Mouse (Mus musculus): Measurements from ENCODE around the gene Smurf2. TPM values are rescaled to one million over a fixed set of nuclear protein-coding genes. Genes with fewer than 3 reads are reported as not detected.
"Not testable (repeated sequence)": the region's sequence is repeated elsewhere in the genome, so short reads cannot be mapped to it uniquely, and the experiment has no call there.

The Smurf2 gene
- polyA plus RNA-seq, 2 experiments from 2014 or later: 16.4 to 18.0 TPM

DNA sequence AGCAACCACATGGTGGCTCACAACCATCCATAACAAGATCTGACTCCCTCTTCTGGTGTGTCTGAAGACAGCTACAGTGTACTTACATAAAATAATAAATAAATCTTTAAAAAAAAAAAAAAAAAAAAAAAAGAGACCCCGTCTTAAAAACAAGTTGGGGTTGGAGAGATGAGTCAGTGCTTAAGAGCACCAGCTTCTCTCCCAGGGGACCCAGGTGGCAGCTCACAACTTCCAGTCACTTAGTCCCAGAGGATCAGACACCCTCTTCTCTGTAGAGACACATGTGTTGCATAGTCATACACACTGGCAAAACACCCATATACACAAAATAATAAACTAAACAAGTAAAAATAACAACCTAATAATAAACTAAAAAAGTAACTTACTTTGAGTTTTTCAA, 113.1 kb downstream of the Smurf2 start:
- not testable (repeated sequence) for ATAC-seq

DNA sequence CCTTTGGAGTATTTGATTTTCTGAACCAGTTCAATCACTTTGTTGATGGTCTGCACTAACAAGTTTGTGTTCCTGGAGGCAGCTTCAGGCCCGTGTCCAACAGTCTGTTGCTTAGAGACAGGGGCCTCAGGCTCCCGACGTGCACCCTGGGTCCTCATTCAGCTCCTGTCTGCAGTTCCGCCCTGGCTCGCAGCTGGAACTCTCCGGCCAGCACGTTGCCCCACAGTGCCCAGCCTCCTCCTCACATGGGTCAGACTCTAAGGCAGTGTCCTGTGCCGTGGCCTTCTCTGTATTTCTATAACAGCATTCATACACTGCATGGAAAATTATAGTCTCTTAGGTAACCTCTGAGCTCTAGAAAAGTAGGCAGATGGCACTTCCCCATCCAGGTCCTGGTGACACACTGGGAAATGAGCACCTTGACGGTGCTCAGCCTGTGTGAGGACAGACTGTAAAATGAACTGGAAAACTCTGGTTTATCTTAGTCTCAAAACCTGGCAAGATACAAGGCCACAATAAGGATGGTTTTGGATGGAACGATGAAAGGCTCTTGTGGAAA, 118.4 kb downstream of the Smurf2 start:
- ATAC-seq: no peak

DNA sequence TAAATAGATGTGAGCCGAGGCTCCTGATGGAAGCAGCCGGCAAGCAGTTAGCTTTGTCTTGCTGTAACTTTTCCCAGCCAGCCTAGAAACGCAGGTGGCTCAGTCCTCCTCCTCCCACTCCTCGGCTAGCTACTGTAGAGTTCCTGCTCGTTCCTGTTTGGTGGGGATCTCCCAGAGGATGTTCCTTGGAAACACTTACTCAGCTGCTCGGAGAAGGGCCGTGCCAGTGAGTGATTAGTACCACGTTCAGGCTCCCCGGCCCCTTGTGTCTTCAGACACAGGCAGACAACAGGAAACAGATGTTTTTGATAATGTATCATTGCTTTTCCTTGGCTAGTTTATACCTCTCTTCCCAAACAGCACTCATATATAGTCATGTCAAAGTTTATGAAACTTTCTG, 124.8 kb downstream of the Smurf2 start:
- no peak for ATAC-seq

DNA sequence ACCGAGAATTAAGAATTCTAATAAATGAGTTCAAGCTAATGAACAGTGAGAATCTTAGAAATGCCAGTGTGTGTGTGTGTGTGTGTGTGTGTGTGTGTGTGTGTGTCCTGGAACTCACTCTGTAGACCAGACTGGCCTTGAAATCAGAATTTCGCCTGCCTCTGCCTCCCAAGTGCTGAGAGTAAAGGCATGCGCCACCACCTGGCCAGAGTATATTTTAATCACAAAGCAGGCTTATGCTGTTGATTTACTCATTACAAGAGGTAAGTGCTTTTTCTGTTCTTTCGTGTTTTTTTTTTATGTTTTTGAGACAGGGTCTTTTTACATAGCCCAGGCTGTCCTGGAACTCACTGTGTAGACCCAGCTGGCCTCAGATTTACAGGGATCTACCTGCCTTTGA, 126.7 kb downstream of the Smurf2 start:
- no peak for ATAC-seq

DNA sequence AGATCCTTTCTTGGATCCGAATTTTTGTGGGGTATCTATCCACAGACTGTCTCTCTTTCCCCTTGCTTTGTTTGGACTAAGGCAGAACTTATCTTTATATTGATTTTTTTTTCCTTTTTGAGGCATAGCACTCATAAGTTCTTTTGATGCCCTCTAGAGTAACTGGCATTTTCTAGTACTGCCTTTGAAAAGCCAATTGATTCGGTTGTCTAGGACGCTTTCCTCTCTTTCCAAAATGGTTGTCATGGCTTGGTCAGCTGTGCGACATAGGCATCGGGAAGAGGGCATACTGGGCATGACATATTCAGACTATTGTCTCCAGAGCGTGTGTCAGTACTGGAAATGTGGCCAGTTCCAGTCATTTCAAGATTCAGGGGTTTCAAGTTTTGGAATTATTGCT, 130.9 kb downstream of the Smurf2 start:
- ATAC-seq: no peak

DNA sequence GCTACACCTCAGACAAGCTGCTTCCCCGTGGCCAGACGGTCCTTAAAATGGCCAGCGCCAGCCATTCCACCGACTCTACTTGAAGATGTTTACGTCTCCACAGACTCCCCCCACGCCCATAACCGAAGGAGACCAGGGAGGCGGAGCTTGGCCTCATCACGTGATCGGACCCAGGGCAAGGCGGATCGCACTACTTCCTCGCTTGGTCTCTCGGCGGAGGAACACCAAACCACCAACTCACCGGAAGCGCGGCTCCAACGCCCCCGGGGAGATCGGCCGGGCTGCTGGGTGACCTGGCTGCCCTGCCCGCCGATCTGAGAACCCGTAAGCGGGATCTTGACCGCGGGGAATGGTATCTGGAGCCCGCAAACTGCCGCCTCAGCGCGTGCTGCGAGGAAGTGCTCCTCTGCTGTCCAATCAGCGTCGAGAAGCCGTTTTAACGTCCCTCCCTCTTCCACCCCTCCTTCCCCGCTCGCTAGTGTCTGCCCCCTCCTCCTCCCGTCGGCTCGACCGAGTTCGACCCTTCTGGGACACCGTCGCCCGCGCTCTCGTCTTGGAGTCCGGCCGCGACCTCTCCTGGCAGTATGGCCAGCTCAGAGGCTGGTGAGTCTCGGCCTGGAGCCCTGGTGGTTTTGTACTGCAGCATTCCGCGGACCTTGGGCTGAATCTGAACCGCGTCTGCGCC, 131.6 kb downstream of the Smurf2 start, which contains the start of the genes Ddx5 and Cep95:
Ddx5 (minus strand) TSS at position 411 of the 685 bp plus-strand sequence.
Cep95 (plus strand) TSS at position 478 of the 685 bp plus-strand sequence.
- peak; percentile 58 for ATAC-seq

DNA sequence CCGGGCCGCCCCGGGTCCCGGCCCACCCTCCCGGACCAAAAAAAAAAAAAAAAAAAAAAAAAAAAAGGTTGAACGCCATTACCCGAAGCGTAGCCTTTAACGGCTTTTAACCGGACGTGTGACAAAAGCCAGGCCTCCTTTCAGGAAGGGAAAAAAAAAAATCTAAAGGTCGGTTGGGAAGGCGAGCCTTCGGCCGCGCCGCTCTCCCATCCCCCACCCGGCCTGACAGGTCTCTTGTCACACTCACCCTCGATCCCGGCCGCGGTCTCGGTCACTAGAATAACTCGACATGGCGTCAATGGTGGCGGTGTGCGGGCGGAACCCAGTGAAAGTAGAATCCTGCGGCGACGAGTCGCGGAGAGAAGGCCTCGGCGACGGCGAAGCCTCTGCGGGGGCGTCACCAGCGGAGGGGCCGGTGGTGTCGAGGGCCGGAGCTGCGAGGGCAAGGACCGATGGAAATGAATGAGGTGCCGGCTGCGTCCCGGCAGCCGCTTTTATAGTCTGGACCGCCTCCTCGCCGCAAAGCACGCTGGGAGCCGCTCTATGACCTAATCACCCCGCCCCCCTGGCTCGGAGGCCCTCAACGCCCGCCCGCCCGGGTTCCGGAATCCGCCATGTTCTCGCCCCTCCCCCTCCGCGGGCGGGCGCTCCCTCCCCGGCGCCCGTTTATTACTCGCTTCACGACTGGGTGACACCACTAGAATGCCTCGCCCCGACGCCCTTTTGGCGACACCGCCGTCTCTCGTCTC, 132.3 kb downstream of the Smurf2 start:
- ATAC-seq: peak; percentile 38

DNA sequence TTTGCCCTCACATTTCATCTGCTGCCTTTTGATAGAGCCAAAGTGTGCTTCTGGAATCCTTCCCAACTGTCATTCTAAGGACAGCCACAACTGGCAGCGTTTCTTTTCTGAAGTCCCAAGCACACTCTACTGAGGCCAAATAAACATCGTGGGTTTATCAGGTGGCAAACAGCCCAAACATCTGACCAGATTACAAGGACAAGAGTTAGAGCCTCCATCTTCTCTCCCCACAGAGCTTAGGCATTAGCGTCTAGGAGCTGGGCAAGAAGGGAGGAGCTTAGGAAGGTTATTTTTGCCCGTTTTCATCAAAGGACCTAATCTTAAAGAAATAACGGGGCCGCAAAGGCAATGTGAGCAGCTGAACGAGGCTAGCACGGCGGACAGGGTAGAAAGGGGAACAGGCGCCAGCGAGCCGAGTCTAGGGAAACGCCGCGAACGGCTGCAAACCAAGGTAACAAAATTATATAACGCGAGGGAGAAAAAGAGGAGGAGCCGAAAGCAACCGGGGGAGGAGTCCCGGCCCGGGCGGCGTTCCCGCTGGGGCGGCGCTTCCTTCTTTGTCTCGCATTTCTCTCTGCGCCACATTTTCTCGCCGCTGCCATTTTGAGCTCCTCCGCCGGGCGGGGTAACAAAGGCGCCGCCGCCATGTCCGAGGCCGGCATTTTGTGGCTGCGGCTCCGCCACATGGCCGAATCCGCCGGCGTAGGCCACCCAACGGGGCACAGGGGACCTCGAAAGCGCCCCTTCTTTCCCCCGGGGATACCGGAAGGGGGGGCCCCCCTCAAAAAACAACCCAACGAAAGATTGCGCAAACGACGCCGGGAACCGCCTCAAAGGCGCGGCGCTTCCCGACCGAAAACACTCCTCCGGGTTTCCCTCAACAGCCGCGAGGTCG, 133.1 kb downstream of the Smurf2 start:
- ATAC-seq: peak; percentile 21

DNA sequence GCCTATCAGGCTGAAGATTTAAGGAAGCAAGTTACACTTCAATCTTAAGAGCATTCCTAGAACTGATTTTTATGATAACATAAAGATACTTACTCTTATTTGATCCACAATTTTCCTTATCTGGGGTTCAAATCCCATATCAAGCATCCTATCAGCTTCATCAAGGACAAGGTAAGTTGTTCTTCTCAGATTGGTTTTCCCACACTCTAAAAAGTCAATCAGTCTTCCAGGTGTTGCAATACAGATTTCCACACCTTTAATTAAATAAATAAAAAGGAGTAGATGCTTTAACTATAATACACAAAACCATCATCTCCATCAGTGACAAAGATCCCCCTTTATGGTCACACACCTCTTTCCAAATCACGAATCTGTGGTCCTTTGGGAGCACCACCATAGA, 135.5 kb downstream of the Smurf2 start:
- ATAC-seq: no peak

DNA sequence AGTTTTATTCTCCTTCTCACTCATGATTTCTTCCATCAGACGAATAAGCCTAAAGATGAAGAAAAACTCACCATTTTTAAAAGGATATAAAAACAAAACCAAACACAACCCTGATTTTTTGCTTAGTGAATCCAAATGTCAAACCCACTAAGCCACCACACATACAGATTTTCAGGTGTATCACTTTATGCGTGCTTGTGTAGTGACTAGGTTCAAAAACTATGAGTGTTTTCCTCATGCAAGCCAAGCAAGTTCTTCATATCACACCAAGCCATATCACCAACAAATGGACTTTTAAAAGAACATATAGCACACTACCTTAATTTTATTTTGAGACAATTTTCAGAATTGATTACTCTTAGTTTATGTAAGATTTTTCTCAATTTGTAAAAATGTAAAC, 136.0 kb downstream of the Smurf2 start:
- ATAC-seq: no peak

DNA sequence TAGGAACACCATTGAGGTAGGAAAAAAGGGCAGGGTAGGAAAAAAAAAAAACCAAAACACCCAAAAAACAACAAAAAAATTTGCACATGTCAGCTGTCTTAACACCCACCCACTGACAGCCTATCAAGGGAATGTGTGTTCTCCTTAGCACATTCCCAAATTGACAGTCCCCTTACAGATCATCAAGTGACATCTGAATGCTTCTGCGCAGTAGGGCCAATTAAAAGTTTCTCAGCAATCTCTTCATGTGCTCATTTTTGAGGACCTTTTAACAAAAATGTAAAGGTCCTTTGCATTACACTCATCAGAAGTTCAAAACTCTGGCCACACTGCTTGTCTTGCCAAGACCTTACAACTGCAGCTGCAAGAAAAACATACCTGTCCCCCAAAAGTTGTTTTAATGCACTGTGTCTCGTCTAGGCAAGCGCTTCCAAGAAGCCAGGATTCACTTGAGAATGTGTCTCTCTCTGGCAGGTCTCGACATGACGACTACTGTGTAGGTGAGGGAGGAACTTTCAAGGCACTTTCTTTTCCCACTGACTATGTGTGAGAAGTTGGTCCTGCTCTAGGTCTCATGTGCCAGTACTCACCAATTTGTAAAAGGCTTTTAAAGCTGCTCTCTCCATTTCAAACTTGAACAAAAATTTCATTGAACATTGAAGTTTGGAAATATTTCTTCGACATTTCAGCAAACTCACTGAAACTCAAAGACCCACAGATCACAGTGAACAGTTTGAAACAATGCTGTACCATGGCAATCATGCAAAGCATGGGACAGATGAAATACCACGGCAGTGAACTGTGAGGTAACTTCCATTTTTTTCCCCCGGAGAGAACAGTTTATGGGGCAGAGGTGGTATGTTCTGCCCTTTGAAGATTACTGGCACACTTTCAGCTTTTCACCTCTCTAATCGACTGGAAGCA, 137.4 kb downstream of the Smurf2 start:
- no peak for ATAC-seq

DNA sequence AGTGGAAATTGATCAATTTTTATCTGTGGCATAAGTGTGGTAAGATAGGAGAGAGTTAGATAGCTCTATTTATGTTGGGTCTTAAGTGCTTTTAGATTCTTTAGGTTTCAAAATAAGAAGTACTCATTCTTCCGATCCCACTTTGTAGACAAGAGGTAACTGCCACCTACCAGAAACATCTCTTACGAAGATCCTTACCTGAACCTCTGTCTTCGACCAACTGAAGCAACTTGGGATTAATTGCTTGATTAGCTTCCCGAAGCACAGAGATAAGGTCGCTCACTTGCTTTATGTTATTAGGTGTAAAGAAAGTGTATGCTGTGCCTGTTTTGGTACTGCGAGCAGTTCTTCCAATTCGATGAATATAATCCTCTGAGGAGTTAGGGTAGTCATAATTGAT, 138.2 kb downstream of the Smurf2 start:
- ATAC-seq: not testable (repeated sequence)

DNA sequence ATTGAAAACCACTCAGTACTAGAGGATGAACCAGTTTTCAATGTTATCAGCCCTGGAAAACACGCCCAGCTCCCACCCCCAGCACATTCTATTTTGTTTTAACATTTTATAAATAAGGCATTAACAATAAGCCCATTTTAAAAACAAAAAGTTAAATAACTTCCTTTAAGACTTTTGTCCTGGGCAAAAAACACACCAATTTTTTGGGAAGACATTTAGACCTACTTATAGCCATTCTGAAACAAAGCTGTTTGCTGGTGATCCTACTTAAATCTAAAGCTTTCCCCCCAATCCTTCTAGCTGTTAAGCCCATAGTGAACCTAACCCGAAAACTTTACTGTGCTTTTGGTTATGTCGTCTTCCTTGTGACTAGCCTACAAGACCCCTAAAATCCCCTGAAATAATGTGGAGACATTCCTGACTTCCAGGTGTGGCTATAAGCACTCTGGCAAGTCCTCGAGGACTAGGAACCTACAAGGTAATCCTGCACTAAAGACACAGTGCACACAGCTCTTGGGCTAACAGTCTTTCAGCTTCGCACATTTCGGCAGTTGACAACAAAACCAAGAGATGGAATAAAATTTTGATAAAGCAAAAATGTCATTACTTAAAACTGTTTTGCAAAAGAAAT, 139.8 kb downstream of the Smurf2 start:
- ATAC-seq: no peak

DNA sequence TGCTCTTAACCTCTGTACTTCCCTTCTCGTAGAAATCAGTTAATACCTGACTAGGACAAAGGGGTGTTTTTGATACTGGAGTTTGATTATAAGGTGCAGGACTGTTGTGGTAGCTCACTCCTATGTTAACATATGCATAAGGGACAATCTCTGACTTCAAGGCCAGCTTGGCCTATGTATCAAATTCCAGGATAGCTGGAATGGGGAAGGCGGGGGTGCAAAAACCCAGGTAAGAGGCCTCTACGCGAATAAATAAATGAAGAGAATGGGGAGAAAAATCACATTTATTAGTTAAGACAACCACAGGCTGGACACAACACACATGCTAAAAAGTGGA, 140.5 kb downstream of the Smurf2 start:
- ATAC-seq: no peak

DNA sequence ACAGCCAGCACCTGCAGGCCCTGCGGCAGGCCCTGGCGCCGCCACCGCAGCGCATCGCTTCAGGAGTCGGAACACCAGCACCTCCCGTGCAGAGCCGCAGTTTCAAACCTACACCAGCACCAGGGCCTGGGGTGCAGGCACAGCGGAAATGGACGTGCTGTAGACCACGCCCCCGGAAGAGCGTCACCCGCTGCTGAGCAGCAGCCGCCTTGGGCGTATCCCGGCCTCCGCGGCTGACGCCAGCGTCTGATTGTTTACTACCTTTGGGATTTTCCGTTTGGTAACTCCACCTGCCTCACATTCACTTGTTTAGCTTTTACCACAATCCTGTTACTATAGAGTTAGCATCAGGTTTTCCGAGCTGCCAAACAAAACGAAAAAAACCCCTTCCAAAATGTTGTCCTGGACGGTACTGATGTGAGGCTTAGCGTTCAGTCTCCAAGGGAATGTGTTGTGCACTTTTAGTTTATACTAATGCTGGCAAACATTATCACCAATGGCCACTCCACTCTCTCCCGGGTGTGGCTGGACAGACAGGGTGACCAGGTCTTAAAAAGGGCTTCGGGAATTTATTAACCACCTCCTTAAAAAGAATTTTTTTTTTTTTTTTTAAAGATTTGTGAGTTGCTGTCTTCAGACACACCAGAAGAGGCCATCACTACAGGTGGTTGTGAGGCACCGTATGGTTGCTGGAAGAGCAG, 141.0 kb downstream of the Smurf2 start, which contains the start of gene Polg2:
Polg2 (minus strand) TSS at position 150 of the 701 bp plus-strand sequence.
- peak; percentile 84 for ATAC-seq

DNA sequence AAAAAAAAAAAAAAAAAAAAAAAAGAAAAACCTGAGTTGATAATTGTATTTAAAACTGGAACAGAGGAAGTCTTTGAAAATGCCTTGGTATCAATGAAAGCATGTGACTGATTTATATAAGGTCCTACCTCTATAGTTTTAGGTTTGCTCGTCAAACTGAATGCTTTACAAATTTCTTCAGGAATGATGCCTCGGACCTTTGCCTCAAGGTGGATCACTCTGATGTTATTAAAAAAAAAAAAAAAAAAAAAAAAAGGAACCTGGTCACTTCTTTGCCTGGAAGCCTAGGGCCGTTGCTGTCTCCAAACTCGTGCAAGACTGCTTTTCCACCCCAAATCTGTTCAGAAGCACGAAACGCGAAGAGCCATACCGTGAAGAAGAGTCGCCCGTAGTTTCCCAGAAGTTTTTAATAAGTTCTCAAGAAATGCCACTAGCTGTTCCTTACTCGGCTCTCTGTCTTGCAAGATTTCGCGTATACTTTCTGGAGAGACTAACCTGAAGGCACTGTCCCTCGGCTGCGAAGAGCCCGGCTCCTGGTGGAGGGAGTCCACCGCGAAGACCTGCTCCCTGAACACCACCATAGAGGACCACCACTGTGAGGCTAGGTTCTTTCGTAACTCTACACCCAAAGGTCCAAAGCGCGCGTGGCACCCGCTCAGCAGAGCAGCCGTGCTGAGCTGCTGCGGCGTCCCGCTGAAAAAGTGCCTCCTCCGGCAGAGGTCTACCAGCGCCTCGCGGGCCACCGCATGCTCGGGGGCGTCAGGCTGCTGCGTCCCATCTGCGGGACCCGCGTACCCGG, 141.7 kb downstream of the Smurf2 start:
- peak; percentile 22 for ATAC-seq

DNA sequence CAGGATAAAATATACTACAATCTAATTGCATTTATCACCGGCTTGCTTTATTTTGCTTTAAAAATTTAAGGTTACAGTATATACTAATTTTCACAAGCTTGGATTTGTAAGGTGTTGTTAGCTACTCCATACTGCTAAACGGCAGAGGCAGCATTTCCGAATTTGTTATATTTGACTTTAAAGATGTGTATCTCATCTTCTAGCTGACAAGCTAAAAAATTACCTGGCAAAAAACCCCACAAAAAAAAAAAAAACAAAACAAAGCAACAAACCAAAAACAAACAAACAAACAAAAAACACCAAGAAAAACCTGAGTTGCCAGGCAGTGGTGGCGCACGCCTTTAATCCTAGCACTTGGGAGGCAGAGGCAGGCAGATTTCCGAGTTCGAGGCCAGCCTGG, 142.4 kb downstream of the Smurf2 start:
- ATAC-seq: no peak

DNA sequence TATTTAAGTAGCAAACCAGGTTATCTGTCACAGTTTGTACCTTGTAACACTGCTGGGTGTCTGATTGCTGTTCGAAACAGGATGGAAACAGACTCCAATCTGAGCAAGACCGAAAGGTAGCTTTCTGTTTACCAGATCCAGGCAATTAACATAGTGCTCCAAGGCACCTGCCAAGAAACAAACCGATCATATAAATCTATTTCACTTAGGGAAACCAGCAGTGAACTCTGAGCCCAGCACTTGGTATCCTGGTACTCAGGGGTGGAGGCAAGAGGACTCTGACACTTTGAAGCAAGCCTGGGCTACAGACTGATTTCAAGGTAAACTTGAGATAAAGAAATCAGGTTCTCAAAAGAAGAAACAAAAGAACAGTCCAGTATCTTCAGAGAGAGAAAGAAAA, 143.1 kb downstream of the Smurf2 start:
- ATAC-seq: no peak

DNA sequence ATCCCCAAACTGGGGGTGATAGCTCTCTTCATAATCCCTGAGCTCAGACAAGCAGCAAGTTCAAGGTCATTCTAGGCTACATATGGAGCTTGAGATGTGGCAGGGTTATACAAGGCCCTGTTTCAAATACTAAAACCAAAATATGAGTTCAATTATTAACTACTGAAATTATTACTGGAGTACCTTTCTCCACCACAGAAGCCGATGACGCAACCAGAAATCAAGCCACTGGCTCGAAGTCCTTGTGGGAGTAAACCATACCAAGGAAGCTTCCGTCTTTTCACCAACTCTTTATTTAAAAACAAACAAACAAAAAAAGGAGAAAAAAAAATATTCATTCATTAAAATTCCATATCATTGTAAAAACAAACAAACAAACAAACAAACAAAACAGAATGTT, 143.6 kb downstream of the Smurf2 start:
- ATAC-seq: no peak

DNA sequence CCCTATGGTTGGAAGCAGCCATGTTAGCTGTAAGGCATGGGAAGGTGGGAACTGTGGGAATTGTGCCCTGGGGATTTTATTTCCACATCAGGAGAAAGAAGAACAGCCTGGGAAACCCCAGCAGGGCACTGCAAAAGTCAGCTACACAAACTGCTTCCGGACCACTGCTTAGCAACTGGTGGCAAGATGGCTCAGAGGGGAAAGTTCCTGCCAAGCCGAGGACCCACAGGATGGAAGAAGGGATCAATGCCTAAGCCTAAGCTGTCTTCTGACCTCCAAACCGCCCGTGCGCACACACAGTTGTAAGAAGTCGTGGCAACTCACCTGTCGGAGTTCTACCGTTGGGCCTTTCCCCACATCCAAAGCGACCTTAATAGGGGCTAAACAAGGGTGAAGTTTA, 147.5 kb downstream of the Smurf2 start:
- no peak for ATAC-seq
